Mouse (Mus musculus) liver, adult 2 months (tissue): ENCODE results near the gene Rhoa.

ENCODE experiments used
- CTCF ChIP-seq: fragments of 200-500 bp; IDR thresholded peaks from 2 replicates; pipeline ENCODE4 v1.5.1; 2011; ENCODE audit warnings: low read depth, low read length, control low read depth
- POLR2A ChIP-seq: fragments of 200-500 bp; IDR thresholded peaks from 2 replicates; pipeline ENCODE4 v1.6.1; 2011; ENCODE audit warnings: low read length, control low read depth; ENCODE audit not compliant: insufficient read depth; ENCODE audit errors: extremely low read depth

- no peak for TF ChIP-seq CTCF
- TF ChIP-seq POLR2A: no peak
Observed at GRCm38 (mm10) chr9:108267691-108268090, 38.2 kb upstream of the Rhoa start.
